Mouse (Mus musculus) embryonic fibroblast, embryonic 13.5 days (primary cell): ENCODE results near the gene Hmgn3.

ENCODE experiments used
- CTCF ChIP-seq: IDR thresholded peaks from 2 replicates; pipeline ENCODE4 v1.5.1; 2011; ENCODE audit warnings: mild to moderate bottlenecking, control low read depth, low read length, moderate library complexity, borderline replicate concordance; ENCODE audit not compliant: insufficient read depth
- POLR2A ChIP-seq: IDR thresholded peaks from 2 replicates; pipeline ENCODE4 v1.6.1; 2011; ENCODE audit warnings: low read depth, mild to moderate bottlenecking, control low read depth, low read length, moderate library complexity

GRCm38 (mm10) chr9:83146446-83147188 lies at the start of gene Hmgn3:
- peak; percentile 90 for TF ChIP-seq POLR2A
- no peak for TF ChIP-seq CTCF
